Mouse (Mus musculus) C2C12 (cell line): ENCODE data around the gene Rcor2. TPM values are rescaled to one million over a fixed set of nuclear protein-coding genes. Genes with fewer than 3 reads are reported as not detected.

ENCODE experiments used
- H3K27me3 ChIP-seq: one replicate; pipeline ENCODE4 v1.6.1; 2011; ENCODE audit not compliant: control insufficient read depth, insufficient read depth, insufficient read length
- H3K36me3 ChIP-seq: one replicate; pipeline ENCODE4 v1.6.1; 2011; ENCODE audit not compliant: control insufficient read depth, insufficient read depth
- H3K4me3 ChIP-seq: one replicate; pipeline ENCODE4 v1.5.1; 2011; ENCODE audit warnings: mild to moderate bottlenecking, control low read depth; ENCODE audit not compliant: poor library complexity, insufficient read depth, severe bottlenecking
- H3K79me2 ChIP-seq: one replicate; pipeline ENCODE4 v1.6.1; 2011; ENCODE audit not compliant: control insufficient read depth, insufficient read depth
- H3K79me3 ChIP-seq: one replicate; pipeline ENCODE4 v1.6.1; 2011; ENCODE audit warnings: low read depth, control low read depth
- H3ac ChIP-seq: one replicate; pipeline ENCODE3; 2011; ENCODE audit warnings: low read depth; ENCODE audit not compliant: control insufficient read depth, insufficient read length
- CEBPB ChIP-seq: IDR thresholded peaks from one replicate; pipeline ENCODE4 v1.6.1; 2011; ENCODE audit warnings: low read depth, mild to moderate bottlenecking, control low read depth, moderate library complexity
- CTCF ChIP-seq: IDR thresholded peaks from one replicate; pipeline ENCODE4 v1.5.1; 2011; ENCODE audit not compliant: control insufficient read depth, insufficient read depth, insufficient read length
- FOSL1 ChIP-seq: IDR thresholded peaks from one replicate; pipeline ENCODE4 v1.8.0; 2011; ENCODE audit warnings: mild to moderate bottlenecking, low read length; ENCODE audit not compliant: poor library complexity, insufficient read depth, severe bottlenecking
- MAX ChIP-seq: IDR thresholded peaks from one replicate; pipeline ENCODE4 v1.6.1; 2011; ENCODE audit warnings: mild to moderate bottlenecking, control low read depth
- MYOD1 ChIP-seq: IDR thresholded peaks from one replicate; pipeline ENCODE4 v1.6.1; 2011; ENCODE audit warnings: low read depth; ENCODE audit not compliant: control insufficient read depth, insufficient read length
- MYOG ChIP-seq: IDR thresholded peaks from one replicate; pipeline ENCODE4 v1.6.1; 2011; ENCODE audit not compliant: control insufficient read depth, insufficient read length; ENCODE audit errors: extremely low read depth
- USF1 ChIP-seq: IDR thresholded peaks from one replicate; pipeline ENCODE4 v1.6.1; 2011; ENCODE audit warnings: low read depth, mild to moderate bottlenecking, control low read depth, moderate library complexity
- polyA plus RNA-seq: library from polyadenylated mRNA; unstranded; fragments of >200 nt; fragmentation: generic; extraction: Trizol; gene quantifications from one replicate; pipeline ENCODE4 v1.2.1, GENCODE M21; 2012; ENCODE audit warnings: missing spikeins

Rcor2 gene
- polyA plus RNA-seq, 1 experiment: 21.0 TPM

- peak overlapping the region; percentile 18 for H3ac ChIP-seq
- H3K27me3 ChIP-seq: no peaks in the 10 kb centered on the region
- H3K36me3 ChIP-seq: peaks cover 4% of the 10 kb centered on the region
- TF ChIP-seq MYOD1 (no peak), FOSL1 (peak; percentile 7)
- H3K79me2 ChIP-seq: peaks cover 89% of the 10 kb centered on the region
- H3K4me3 ChIP-seq: no peak overlapping the region
- H3K79me3 ChIP-seq: peaks cover 35% of the 10 kb centered on the region
Observed at GRCm38 (mm10) chr19:7301647-7302492, 34.7 kb downstream of the Rcor2 start.

- peaks cover 89% of the 10 kb centered on the region for H3K79me2 ChIP-seq
- peaks cover 35% of the 10 kb centered on the region for H3K79me3 ChIP-seq
Observed at GRCm38 (mm10) chr19:7302493-7302797, 35.3 kb downstream of the Rcor2 start.

GRCm38 (mm10) chr19:7303796-7304195, 36.7 kb downstream of the Rcor2 start:
- Histone ChIP-seq H3ac (no peak overlapping the region), H3K4me3 (no peak overlapping the region), H3K79me2 (peaks cover 89% of the 10 kb centered on the region), H3K79me3 (peaks cover 45% of the 10 kb centered on the region), H3K36me3 (peaks cover 2% of the 10 kb centered on the region), H3K27me3 (no peaks in the 10 kb centered on the region)
- TF ChIP-seq MYOD1 (no peak), FOSL1 (no peak), USF1 (no peak), MYOG (no peak), CEBPB (no peak), MAX (no peak), CTCF (no peak)

More at GRCm38 (mm10) chr19:7302493-7302797, 35.3 kb downstream of the Rcor2 start:
- Histone ChIP-seq H3K27me3 (no peaks in the 10 kb centered on the region), H3K36me3 (peaks cover 4% of the 10 kb centered on the region), H3ac (no peak overlapping the region), H3K4me3 (no peak overlapping the region)
- TF ChIP-seq CEBPB (no peak), MAX (no peak), MYOD1 (no peak), USF1 (no peak), CTCF (no peak), MYOG (no peak), FOSL1 (no peak)

GRCm38 (mm10) chr19:7304801-7305200, 37.7 kb downstream of the Rcor2 start:
- Histone ChIP-seq H3ac (no peak overlapping the region), H3K27me3 (no peaks in the 10 kb centered on the region), H3K4me3 (no peak overlapping the region), H3K36me3 (no peaks in the 10 kb centered on the region), H3K79me2 (peaks cover 89% of the 10 kb centered on the region), H3K79me3 (peaks cover 44% of the 10 kb centered on the region)
- TF ChIP-seq MYOG: no peak
- no peak for TF ChIP-seq MAX
- no peak for TF ChIP-seq FOSL1
- no peak for TF ChIP-seq USF1
- no peak for TF ChIP-seq CTCF
- TF ChIP-seq MYOD1: no peak
- TF ChIP-seq CEBPB: no peak

- H3K79me3 ChIP-seq: peaks cover 51% of the 10 kb centered on the region
- H3K27me3 ChIP-seq: no peaks in the 10 kb centered on the region
- H3K36me3 ChIP-seq: no peaks in the 10 kb centered on the region
- peaks cover 89% of the 10 kb centered on the region for H3K79me2 ChIP-seq
- no peak overlapping the region for H3K4me3 ChIP-seq
- H3ac ChIP-seq: no peak overlapping the region
- TF ChIP-seq CTCF (no peak), MYOG (no peak), MYOD1 (no peak), CEBPB (no peak), USF1 (no peak), MAX (no peak), FOSL1 (no peak)
Observed at GRCm38 (mm10) chr19:7305380-7306310, 38.5 kb downstream of the Rcor2 start.
